Mouse (Mus musculus): ENCODE measurements around the gene Dhx8.

DNA sequence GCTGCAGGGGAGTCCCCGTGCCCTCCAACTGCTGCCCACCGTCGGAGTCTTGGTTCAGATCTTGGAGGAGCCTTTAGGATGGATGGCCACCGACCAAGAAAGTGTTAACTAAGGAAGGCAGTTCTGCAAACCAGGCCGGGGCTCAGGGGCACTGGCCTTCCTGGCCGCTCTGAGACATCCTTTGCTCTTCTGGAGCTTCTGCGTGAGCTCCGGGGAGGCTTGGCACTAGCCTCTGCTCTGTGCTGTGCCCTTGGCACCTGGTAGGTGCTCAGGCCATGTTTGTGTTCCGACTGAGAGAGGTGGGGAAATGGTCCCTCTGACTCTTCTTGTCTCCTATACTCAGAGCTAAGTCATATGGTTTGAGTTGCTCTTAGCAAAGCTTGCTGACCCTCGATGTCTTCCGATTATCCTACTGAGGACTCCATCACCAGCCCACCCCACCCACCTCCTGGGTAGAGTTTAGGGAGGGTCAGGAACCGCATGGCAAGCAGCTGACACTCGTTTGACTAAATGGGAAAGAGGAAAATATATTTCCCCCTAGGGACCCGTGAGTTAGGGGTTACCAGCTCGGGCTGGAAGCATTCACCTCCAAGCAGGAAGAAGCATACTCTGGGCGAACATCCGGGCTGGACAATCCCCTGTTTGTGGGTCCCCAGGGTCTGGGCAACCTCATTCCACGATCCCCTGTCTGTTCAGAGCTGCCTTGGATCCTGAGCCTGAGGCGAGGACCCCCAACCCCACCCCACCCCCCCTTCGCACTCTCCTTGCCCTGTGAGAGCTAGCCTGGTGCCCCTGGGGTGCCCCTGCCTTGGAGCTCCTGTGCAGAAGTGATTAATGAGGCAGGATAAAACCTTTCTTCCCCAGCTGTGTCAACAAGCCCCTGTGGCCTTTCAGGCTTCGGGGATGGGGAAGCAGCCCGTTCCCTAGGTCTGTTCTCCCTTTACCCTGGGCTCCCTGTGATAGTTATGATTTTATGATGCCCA lies 82.7 kb downstream of the Dhx8 start:
- TF ChIP-seq POLR2A (IDR thresholded peaks at IDR 0.05; ENCODE audit: insufficient read depth, low read length) (no peak), CTCF (IDR thresholded peaks at IDR 0.05; ENCODE audit: low read depth, low read length) (no peak), EP300 (IDR thresholded peaks at IDR 0.05; ENCODE audit: insufficient read depth, low read depth, low read length) (no peak)
